Mouse (Mus musculus): ENCODE data around the gene Spred1. TPM values are rescaled to one million over a fixed set of nuclear protein-coding genes. Genes with fewer than 3 reads are reported as not detected.

Spred1 gene
- polyA plus RNA-seq, 1 experiment from 2014 or later: 15.7 TPM

DNA sequence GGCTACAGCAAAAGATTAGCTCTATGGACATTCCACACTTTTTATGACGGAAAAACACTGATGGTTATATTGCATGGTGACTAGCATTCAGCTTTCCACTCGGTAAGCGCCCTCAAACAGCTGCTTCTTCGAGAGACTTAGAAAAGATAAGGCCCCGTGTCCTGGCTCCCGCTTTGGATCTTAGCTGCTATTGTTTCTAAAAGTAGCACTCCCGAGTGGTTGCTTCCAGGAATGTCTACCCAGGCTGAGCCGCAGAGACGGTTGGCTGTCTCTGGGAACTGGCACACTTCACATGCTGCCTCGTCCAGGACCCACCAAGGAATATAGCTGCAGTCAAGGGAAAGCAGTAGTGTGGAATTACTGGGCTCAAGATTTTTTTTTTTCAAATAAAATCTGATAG, 21.9 kb upstream of the Spred1 start:
- Histone ChIP-seq H3K36me3 (no peaks in the 10 kb centered on the region), H3K27ac (no peak overlapping the region), H3K4me1 (0 out of 2 replicates have a peak, but pooled peaks cover 4% of the 10 kb centered on the region), H3K9ac (no peak overlapping the region), H3K9me3 (no peaks in the 10 kb centered on the region), H3K27me3 (no peaks in the 10 kb centered on the region), H3K4me3 (no peak overlapping the region), H3K4me2 (replicated peaks) (no peak overlapping the region)
- ATAC-seq (ENCODE audit: low FRiP score, low read depth): no peak
- WGBS: 60% methylated on average over 10 of the region's 10 CpGs

- 12% methylated on average over 4 of the region's 4 CpGs for WGBS
- H3K36me3 ChIP-seq: no peaks in the 10 kb centered on the region
- H3K9ac ChIP-seq: no peak overlapping the region
- H3K4me2 ChIP-seq (replicated peaks): no peak overlapping the region
- no peaks in the 10 kb centered on the region for H3K9me3 ChIP-seq
- H3K4me1 ChIP-seq: peaks cover 8% of the 10 kb centered on the region; the same call in 1 of the 2 replicates
- no peak overlapping the region for H3K4me3 ChIP-seq
- H3K27ac ChIP-seq: no peak overlapping the region
- no peak for ATAC-seq (ENCODE audit: low FRiP score, low read depth)
- no peaks in the 10 kb centered on the region for H3K27me3 ChIP-seq
These were observed 17.7 kb upstream of the Spred1 start for GRCm38 (mm10) chr2:117103461-117103860.

GRCm38 (mm10) chr2:117105407-117105806, 15.8 kb upstream of the Spred1 start:
- 55% methylated on average over 7 of the region's 7 CpGs for WGBS
- no peak overlapping the region for H3K9ac ChIP-seq
- no peaks in the 10 kb centered on the region for H3K27me3 ChIP-seq
- peaks cover 4% of the 10 kb centered on the region; the same call in 1 of the 2 replicates for H3K4me1 ChIP-seq
- H3K9me3 ChIP-seq: no peaks in the 10 kb centered on the region
- H3K4me2 ChIP-seq (replicated peaks): no peak overlapping the region
- no peaks in the 10 kb centered on the region for H3K36me3 ChIP-seq
- no peak for ATAC-seq (ENCODE audit: low FRiP score, low read depth)
- H3K27ac ChIP-seq: no peak overlapping the region; the same call in 1 of the 2 replicates
- no peak overlapping the region for H3K4me3 ChIP-seq

GRCm38 (mm10) chr2:117108059-117108458, 13.1 kb upstream of the Spred1 start:
- WGBS: 44% methylated on average over 4 of the region's 4 CpGs
- Histone ChIP-seq H3K36me3 (no peaks in the 10 kb centered on the region), H3K9ac (no peak overlapping the region), H3K9me3 (no peaks in the 10 kb centered on the region), H3K4me3 (no peak overlapping the region), H3K4me1 (peaks cover 6% of the 10 kb centered on the region), H3K27me3 (no peaks in the 10 kb centered on the region), H3K4me2 (replicated peaks) (no peak overlapping the region), H3K27ac (no peak overlapping the region)
- no peak for ATAC-seq (ENCODE audit: low FRiP score, low read depth)

DNA sequence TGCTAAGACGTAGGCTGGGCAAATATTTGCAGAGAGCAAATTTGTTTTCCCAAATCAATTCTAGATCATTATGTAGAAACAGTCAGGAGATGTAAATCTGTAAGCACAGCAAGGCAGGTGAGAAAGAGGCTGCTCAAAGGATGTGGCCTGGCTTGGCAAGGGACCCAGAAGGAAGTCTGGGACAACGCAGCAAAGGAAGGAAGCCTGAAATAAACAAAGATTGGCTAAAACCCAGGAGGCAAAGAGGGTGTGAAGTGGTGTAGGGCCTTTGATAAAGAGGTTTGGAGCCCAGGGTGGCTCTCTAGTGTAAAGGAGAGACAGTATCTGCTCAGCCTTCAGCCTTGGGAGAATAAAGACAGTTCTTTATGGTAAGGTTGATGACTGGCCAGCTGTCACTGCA, 11.9 kb upstream of the Spred1 start:
- H3K27ac ChIP-seq: no peak overlapping the region
- H3K4me1 ChIP-seq: peaks cover 18% of the 10 kb centered on the region
- ATAC-seq (ENCODE audit: low FRiP score, low read depth): no peak
- no peaks in the 10 kb centered on the region for H3K27me3 ChIP-seq
- H3K36me3 ChIP-seq: no peaks in the 10 kb centered on the region
- 57% methylated on average over 2 of the region's 2 CpGs for WGBS
- H3K9ac ChIP-seq: no peak overlapping the region
- H3K4me2 ChIP-seq (replicated peaks): no peak overlapping the region
- no peaks in the 10 kb centered on the region for H3K9me3 ChIP-seq
- no peak overlapping the region for H3K4me3 ChIP-seq

DNA sequence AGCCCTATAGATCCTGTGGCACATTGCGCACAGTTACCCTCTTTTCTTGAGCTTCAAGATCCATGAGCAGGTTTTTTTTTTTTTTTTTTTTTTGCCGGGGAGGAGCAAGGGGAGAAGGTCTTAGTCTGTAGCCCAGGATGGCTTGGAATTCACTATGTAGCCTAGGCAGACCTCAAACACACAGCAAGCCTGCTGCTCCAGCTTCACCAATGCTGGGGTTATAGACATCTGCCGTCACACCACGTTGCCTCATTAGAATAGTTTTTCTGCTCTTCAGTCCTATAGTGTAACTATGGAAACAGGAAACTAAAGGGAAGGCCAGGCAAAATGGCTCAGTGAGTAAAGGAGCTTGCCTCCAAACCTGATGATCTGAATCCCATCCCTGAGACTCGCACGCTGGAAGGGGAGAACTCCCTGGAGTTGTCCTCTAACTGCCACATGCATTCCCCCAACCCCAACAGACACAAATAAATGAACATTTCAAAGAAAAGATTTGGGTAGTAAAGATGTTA, 10.8 kb upstream of the Spred1 start:
- Histone ChIP-seq H3K4me2 (replicated peaks) (no peak overlapping the region), H3K4me1 (peaks cover 17% of the 10 kb centered on the region), H3K27ac (no peak overlapping the region), H3K9me3 (no peaks in the 10 kb centered on the region), H3K4me3 (no peak overlapping the region), H3K36me3 (no peaks in the 10 kb centered on the region), H3K9ac (no peak overlapping the region), H3K27me3 (no peaks in the 10 kb centered on the region)
- ATAC-seq (ENCODE audit: low FRiP score, low read depth): no peak
- WGBS: 78% methylated on average over 6 of the region's 6 CpGs

DNA sequence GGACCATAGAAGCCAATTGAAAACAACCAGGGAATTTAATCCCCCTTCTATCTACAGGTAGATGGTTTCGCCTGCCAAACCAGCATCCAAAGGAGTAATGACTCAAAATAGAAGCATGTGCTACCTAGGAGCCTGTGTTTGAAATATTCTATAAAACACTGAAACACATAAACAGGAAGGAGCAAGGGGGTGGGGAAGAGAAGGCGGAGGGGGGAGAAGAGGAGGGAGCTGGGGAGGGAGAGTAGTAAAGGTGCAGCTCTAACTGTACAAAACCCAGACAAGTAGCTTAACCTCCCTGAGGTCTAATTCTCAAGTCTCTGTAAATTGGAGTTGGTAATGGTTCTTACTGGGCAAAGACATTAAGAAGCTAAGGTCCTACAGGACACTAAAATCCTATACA, 7.9 kb upstream of the Spred1 start:
- Histone ChIP-seq H3K9me3 (no peaks in the 10 kb centered on the region), H3K9ac (no peak overlapping the region), H3K4me3 (no peak overlapping the region), H3K27me3 (no peaks in the 10 kb centered on the region), H3K4me2 (replicated peaks) (no peak overlapping the region), H3K27ac (no peak overlapping the region), H3K4me1 (peaks cover 16% of the 10 kb centered on the region), H3K36me3 (no peaks in the 10 kb centered on the region)
- 49% methylated on average over 2 of the region's 2 CpGs for WGBS
- ATAC-seq (ENCODE audit: low FRiP score, low read depth): no peak

- 39% methylated on average over 4 of the region's 4 CpGs for WGBS
- ATAC-seq (ENCODE audit: low FRiP score, low read depth): no peak
- no peaks in the 10 kb centered on the region for H3K36me3 ChIP-seq
- H3K9ac ChIP-seq: no peak overlapping the region
- H3K9me3 ChIP-seq: no peaks in the 10 kb centered on the region
- no peaks in the 10 kb centered on the region for H3K27me3 ChIP-seq
- H3K4me3 ChIP-seq: no peak overlapping the region
- no peak overlapping the region for H3K4me2 ChIP-seq (replicated peaks)
- H3K4me1 ChIP-seq: peaks cover 16% of the 10 kb centered on the region
- no peak overlapping the region for H3K27ac ChIP-seq
These were observed 7.4 kb upstream of the Spred1 start for GRCm38 (mm10) chr2:117113762-117114161.

- H3K36me3 ChIP-seq: no peaks in the 10 kb centered on the region
- no peak overlapping the region for H3K27ac ChIP-seq
- H3K9ac ChIP-seq: no peak overlapping the region
- no peaks in the 10 kb centered on the region for H3K27me3 ChIP-seq
- 63% methylated on average over 2 of the region's 2 CpGs for WGBS
- H3K9me3 ChIP-seq: no peaks in the 10 kb centered on the region
- no peak for ATAC-seq (ENCODE audit: low FRiP score, low read depth)
- H3K4me3 ChIP-seq: no peak overlapping the region
- no peak overlapping the region for H3K4me2 ChIP-seq (replicated peaks)
- H3K4me1 ChIP-seq: peaks cover 20% of the 10 kb centered on the region
These were observed 2.7 kb upstream of the Spred1 start for GRCm38 (mm10) chr2:117118516-117118915.

DNA sequence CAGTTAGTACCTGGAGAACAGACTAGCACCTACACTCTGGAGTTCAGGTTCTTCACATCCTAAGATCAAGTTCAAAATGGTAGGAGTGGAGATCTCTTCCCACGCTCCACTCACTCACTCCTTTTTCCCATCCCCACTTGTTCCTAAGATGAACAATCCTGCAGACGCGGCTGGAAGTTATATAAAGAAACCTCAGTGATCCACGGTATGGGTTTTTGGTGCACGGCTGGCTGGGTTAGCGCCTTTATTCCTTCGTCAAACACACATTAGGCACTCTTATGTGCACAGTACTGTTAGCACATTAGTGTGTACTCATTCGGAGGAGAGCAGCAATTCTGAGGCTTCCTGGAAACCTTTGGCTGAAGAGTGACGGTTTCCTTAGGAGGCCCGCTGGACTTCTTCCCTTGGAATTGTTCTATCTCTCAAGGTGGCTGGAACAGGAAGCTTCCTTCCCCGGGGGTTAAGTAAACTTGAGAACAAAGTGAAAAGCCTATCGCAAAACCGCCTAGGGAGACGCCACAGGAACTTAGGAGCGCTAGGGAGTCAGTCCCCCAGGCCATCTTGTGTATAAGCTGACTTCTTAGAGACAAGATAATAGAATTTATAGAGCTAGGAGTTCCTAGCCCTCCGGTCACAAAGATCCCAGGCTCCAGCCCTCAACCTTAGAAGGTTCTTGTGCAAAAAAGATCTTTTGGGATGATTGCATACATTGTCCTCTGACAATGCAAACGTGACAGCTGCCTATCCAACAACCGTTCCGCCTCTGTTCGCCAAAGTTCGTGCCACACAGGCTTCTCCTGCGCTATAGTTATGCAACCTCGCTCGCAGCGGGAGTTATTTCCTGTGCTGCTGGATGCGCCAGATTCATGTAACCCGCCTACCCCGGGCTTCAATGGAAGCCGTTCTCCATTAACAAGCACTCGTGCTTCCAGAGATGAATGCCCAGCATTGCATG, 1.6 kb upstream of the Spred1 start:
- 6% methylated on average over 30 of the region's 30 CpGs for WGBS
- peak overlapping the region; percentile 67 for H3K4me2 ChIP-seq (replicated peaks)
- H3K27ac ChIP-seq: peak overlapping the region; percentile 100
- peak overlapping the region; percentile 83 for H3K4me3 ChIP-seq
- no peaks in the 10 kb centered on the region for H3K9me3 ChIP-seq
- H3K4me1 ChIP-seq: peaks cover 15% of the 10 kb centered on the region
- H3K36me3 ChIP-seq: no peaks in the 10 kb centered on the region
- no peaks in the 10 kb centered on the region for H3K27me3 ChIP-seq
- peak; percentile 62 for ATAC-seq (ENCODE audit: low FRiP score, low read depth)
- peak overlapping the region; percentile 100 for H3K9ac ChIP-seq

DNA sequence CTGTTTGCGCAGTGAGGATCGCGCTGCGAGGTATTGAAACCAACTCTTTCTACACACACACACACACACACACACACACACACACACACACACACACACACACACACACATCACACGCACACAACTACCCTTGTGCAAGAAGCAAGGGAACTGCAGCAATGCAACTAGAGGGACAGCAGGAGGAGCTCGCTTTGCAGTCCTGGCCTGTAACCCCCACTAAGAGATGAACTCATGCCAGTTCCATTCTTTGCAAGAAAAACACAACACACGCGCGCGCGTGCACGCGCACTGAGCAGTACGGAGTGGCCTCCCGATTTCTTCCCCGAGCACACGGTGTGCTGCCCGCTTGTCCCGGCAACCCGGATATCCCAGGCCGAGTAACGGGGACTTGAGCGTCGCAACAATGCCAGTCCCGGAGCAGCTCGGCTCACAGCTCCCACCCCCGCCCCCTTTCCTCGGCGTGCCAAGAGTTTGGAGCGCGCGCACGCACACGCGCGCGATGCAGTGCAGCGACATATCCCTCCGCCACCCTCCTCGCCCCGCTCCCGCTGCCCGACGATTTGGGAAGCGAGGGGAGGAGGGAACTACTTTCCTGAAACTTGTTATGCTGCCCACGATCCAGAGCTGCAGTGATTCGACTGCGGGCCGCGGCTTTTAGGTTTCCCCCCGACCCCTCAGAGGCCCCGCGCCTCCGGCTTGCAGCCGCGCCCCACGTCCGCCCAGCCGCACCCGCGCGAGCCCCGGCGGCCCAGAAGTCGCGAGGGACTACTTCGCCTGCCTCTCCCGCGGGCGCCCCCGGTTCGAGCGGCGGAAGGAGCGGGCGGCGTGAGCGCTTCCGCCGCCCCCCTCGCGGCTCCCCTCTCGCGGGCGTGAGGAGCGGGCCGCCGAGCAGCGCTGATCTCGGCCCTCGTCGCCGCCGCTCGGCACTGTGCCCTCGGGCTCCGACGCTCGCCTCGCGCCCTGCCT, 645 bp upstream of the Spred1 start:
- ATAC-seq (ENCODE audit: low FRiP score, low read depth): peak; percentile 76

More for the DNA sequence above, 645 bp upstream of the Spred1 start:
- no peaks in the 10 kb centered on the region for H3K27me3 ChIP-seq
- peak overlapping the region; percentile 67 for H3K4me2 ChIP-seq (replicated peaks)
- no peaks in the 10 kb centered on the region for H3K36me3 ChIP-seq
- peak overlapping the region; percentile 100 for H3K9ac ChIP-seq
- H3K4me1 ChIP-seq: peaks cover 17% of the 10 kb centered on the region
- WGBS: under 1% methylated on average over 95 of the region's 101 CpGs
- peak overlapping the region; percentile 100 for H3K27ac ChIP-seq
- no peaks in the 10 kb centered on the region for H3K9me3 ChIP-seq
- peak overlapping the region; percentile 83 for H3K4me3 ChIP-seq

All from limb, embryonic 13.5 days (tissue).